Mouse (Mus musculus): ENCODE measurements around the gene Dpp7.

Gene Dpp7

DNA sequence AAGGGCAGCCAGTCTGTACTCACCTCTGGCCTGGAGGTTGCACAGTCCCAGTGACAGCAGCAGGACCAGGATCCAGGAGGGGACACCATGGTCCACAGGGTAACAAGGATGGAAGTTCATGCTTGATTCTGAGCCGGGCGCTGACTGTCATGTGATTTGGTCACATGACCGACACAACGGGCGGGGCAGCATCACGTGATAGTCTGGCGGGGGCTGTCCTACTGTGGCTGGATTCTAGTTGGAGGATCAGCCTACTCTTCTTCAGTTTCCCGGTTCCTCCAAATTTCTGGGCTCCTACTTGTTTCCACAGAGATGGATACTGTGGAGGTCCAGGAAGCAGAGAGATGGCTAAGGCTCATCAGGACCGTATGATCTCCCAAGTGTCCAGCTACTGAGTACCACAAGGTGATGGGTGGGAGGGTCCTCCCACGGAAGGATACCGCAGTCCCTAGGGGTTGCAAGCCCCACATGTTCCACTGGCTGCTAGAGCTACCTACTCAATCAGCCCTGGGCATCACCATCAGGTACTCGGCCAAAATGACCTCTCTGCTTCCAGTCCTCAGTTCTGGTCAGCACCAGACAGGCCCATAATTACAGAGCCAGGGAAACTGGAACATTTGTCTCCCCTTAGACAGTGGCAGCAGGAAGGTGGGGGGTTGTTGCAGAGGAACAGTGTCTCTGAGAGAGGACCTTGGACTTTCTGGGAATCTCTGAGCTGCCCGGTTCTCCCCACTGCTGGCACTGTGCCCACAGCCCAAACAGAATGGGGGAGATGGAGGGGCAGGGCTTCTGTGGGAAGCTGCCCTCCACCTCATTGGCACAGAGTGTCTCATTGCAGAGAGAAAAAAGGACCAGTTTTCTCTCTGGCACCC, at the start of gene Dpp7:
TSS of gene Dpp7 (minus strand) at position 152 of the 872 bp plus-strand sequence.
- no peak for DNase-seq (ENCODE audit: low spot score)

DNA sequence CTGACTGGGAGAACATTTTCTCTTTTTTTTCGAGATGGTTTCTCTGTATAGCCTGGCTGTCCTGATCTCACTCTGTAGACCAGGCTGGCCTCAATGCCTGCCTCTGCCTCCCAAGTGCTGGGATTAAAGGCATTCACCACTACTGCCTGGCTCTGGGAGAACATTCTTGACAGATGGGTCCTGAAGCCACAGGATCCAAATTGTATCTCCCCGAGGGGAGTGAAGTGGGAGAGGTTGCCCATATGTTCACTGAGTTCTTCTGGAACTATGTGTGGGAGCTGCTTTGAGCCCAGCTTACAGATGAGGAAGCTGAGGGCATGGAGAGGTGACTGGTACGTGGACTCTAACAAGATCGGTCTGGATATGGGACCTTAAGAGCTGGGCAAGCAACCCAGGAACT, 47.8 kb upstream of the Dpp7 start:
- DNase-seq (ENCODE audit: low spot score) = no peak

DNA sequence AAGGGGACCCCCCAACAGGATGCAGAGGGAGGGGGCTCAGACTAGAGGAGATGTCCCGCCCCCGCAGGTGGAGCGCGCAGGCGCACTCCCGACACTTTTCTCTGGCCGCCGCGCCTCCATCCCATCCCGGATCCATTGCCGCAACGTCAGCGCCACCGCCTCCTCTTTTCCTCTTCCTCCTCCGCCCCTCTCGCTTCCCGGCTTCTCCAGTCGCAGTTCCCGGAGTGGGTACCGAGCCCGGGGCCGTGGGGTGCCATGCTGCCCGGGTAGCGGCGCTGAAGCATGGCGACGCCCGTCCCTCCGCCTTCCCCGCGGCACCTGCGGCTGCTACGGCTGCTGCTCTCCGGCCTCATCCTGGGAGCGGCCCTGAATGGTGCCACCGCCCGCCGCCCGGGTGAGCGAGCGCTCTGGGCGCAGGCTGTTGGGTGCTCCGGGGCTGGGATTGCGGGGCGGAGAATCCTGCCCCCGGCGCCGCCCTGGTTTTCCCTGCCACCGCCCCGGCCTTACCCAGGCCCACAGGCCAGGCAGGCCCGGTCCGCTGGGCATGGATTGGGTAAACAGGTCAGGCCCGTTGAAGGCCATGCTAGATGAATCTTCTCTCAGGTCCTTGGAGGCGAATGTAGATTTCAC, 46.9 kb upstream of the Dpp7 start:
- peak; percentile 25 for DNase-seq (ENCODE audit: low spot score)

DNA sequence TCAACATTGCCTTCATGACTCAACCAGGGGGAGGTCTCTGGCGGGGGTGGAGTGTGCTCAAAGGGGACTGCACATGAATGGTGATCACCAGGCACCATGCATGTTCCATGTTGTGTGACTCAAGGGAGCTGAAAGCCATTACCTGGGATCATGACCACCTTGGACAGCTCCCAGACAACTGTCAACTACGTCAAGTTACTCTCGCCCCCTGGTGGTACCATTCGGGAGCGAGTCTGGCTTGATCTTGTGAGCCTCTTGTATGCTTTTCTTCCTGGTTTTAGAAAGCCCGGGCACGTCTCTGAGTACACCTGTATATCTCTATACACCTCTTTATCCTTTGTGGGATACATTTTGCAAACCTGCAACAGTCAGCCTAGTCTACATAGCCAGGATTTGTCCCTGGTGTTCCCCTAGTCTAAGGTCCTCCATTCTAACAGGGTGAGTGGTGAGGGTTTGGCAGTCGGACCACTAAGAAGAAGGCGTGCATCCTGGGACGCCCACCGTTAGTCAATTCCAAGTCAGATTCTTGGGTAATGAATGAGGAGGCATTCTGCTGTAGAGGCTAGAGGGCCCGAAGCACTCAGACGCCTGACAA, 46.3 kb upstream of the Dpp7 start:
- peak; percentile 44 for DNase-seq (ENCODE audit: low spot score)

GRCm38 (mm10) chr2:25400764-25401163, 44.6 kb upstream of the Dpp7 start:
- DNase-seq (ENCODE audit: low spot score) = no peak

- no peak for DNase-seq (ENCODE audit: low spot score)
Observed at GRCm38 (mm10) chr2:25400291-25400690, 44.1 kb upstream of the Dpp7 start.

DNA sequence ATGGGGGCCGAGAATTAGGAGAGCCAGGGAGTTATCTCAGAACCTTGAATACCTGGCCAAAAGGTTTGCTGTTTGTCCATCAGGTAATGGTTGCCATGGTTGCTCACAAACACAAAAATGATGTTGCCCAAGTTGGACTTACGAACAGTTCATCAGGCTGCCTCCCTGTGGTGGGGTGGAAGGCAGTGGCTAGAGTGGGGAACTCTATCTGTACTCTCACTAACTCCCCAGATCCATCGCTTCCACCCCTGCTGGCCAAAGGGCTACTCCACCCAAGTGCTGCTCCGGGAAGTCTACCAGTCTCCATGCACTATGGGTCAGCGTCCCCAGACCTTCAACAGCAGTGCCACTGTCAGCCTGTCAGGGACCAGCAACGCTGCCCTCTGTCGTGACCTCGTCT, 42.9 kb upstream of the Dpp7 start, which contains the start of gene Npdc1:
TSS of gene Npdc1 (plus strand) at position 301 of the 400 bp plus-strand sequence.
- DNase-seq (ENCODE audit: low spot score) = no peak

- no peak for DNase-seq (ENCODE audit: low spot score)
Observed at GRCm38 (mm10) chr2:25398065-25398464, 41.9 kb upstream of the Dpp7 start.

DNA sequence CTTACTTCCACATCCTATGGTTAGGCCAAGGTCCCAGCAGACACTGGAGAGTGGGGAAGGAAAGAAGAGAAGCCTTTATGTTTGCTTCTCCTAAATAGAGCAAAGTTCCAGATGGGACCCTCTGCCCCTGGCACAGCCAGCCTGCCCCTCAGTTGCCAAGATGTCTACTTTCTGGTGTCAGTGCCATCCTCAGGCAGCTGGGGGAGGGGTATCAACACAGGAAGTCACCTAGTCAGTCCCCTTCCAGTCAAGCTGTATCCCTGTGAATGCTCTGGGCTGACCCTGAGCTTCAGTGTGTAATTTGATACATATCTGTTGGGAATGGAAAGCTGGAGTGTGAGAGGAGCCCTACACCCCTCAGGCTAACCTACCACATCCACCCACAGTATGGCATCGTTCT, 40.9 kb upstream of the Dpp7 start:
- no peak for DNase-seq (ENCODE audit: low spot score)

DNA sequence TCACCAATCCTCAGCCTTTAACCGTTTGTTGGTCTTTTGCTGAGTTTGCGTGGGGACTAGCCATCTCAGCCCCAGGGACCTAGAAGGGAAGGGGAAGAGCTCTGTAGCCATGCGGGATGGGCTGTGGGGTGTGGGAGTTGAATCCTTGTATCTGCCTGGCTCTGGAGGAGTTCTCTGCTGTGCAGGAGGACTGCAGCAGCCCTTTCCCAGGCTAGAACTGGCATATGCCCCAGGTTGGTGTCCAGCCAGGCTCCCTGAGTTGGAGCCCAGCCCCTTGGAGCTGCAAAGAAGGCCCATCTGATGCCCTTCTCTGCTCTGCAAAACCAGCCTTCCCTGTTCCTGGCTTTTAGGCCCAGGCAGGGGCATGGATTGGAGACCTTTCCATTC, 40.4 kb upstream of the Dpp7 start:
- no peak for DNase-seq (ENCODE audit: low spot score)

GRCm38 (mm10) chr2:25395721-25396596, 39.8 kb upstream of the Dpp7 start, which contains the start of gene Entpd2:
TSS of gene Entpd2 (plus strand) at chr2:25395874.
- DNase-seq (ENCODE audit: low spot score) = no peak

- no peak for DNase-seq (ENCODE audit: low spot score)
Observed at GRCm38 (mm10) chr2:25394281-25395221, 38.4 kb upstream of the Dpp7 start.

GRCm38 (mm10) chr2:25391266-25391665, 35.1 kb upstream of the Dpp7 start:
- no peak for DNase-seq (ENCODE audit: low spot score)

GRCm38 (mm10) chr2:25384492-25384891, 28.3 kb upstream of the Dpp7 start:
- no peak for DNase-seq (ENCODE audit: low spot score)

DNA sequence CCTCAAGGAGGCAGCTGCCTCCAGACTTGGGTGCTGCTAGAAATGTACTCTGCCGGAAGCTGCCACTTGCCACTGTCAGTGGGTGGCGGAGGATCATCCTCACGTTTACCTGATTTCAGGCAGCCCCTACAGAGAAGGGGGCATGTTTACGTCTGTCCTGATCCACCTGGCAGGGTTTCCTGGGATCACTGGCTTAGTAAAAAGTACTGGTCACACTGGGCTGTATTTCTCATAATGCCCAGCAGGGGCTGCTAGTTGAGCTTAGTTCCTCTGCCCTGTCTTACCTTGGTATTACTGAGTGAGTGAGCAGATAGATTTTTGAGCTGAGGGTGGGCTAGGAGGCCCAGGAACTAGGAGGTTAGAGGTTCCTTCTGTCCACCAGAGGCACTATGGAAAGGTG, 20.4 kb upstream of the Dpp7 start:
- DNase-seq (ENCODE audit: low spot score) = no peak

DNA sequence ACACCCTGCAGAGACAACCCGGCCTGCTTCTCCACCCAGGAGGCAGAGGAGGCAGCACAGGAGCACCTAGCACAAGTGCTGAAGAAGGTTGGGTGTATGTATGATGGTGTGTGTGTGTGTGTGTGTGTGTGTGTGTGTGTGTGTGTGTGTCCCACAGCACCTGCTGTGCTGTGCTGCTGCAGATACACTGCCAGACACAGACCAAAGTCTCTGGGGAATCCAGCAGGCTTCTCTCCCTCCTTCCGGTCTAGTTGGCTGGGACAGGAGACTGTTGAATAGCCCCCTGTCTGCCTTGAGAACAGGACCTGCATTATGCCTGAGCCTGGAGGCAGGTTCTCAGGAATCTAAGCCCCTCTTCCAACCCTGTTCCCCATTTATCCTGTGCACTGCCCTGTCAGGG, 17.3 kb upstream of the Dpp7 start:
- no peak for DNase-seq (ENCODE audit: low spot score)

- no peak for DNase-seq (ENCODE audit: low spot score)
Observed at GRCm38 (mm10) chr2:25372644-25373391, 16.7 kb upstream of the Dpp7 start.

- DNase-seq (ENCODE audit: low spot score) = no peak
Observed at GRCm38 (mm10) chr2:25371764-25372643, 15.8 kb upstream of the Dpp7 start, which contains the start of gene Sapcd2. TSS of gene Sapcd2 (plus strand) at chr2:25372321.

- DNase-seq (ENCODE audit: low spot score) = no peak
Observed at GRCm38 (mm10) chr2:25369996-25370395, 13.8 kb upstream of the Dpp7 start.

Data from urinary bladder, postnatal 10 days (tissue).